Mouse (Mus musculus) A20 (cell line): ENCODE results near the gene Cd164.

Source experiments
- DNase-seq: peaks from one replicate; pipeline ENCODE4 v3.0.0-alpha.2; 2011; ENCODE audit warnings: low read depth, low spot score

Cd164 gene

DNA sequence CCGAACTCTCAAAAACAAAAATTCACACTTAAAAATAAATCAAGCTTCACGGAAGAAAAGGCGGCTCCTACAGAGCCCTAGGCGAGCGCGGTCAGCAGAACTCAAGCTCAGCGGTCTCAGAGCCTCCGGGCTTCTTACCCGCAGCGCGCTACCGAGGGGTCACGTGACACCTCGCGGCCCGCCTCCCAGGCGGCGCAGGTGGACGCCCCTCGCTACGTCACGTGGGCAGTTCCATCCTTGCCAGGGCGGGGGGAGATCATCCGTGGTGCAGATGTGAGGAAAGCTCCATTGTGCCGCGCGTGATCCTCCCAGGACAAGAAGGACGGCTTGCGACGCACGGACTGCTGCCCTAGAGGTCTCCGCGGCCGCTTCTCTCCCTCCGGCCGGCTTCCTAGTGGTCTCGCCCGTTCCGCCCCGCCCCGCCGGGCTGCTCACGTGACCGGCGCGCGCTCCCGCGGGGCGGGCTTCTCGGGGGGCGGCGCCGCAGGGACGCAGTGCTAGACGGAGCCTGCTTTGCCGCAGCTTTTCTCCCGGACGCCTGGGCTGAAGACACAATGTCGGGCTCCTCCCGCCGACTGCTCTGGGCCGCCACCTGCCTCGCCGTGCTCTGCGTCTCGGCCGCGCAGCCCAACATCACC lies at the start of gene Cd164:
Gene Cd164, plus strand, starts transcription at position 434 of the 638 bp plus-strand sequence.
- peak; percentile 97 for DNase-seq

DNA sequence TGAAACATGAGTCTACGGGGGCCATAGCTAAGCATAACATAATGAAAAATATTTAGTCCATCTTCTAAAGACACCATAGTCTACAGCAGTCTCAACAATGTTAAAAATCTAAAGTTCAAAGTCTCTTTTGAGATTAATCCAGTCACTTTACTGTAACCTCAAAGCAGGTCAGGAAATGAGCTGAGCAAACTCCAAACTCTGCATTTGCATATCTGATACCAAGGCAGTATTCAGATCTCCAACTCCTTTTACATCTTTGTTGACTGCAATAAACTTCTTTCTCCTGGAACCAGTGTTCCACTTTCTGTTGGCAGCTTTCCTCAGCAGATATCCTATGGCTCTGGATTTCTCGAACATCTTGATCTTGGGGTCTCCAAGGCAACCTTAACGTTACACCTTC lies 48.5 kb upstream of the Cd164 start:
- peak; percentile 20 for DNase-seq

DNA sequence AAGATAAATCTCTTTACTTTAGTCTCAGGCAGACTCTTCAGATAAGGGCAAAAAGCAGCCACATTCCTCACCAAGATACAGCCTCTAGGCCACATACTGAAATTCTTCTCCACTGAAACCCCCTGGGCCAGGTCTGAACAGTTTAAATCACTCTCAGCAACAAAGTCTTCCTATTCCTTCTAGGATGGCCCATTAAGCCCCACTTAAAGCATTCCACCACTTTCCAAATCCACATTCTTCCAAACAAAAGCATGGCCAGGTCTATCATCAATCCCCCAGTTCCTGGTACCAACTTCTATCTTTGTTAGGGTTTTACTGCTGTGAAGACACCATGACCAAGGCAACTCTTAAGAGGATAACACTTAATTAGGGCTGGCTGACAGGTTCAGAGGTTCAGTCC lies 46.7 kb upstream of the Cd164 start:
- no peak for DNase-seq

DNA sequence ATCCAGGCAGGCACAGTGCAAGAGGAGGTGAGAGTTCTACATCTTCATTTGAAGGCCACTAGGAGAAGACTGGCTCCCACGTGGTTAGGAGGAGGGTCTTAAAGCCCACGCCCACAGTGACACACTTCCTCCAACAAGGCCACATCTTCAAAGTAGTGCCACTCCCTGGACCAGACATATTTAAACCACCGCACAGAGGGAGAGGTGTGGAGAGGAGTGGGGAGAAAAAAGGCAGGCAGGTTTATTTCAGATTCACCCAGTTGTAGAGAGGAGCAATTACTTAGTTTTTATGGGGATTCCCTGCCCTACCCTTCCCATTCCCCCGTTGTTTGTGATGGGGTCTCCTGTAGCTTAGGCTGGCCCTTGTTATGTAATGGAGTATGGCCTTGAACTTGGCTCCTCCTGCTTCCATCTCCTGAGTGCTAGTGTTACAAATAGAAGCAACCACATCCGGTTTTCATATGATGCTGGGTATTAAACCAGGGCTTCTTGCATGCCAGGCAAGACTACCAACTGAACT lies 46.2 kb upstream of the Cd164 start:
- peak; percentile 27 for DNase-seq

DNA sequence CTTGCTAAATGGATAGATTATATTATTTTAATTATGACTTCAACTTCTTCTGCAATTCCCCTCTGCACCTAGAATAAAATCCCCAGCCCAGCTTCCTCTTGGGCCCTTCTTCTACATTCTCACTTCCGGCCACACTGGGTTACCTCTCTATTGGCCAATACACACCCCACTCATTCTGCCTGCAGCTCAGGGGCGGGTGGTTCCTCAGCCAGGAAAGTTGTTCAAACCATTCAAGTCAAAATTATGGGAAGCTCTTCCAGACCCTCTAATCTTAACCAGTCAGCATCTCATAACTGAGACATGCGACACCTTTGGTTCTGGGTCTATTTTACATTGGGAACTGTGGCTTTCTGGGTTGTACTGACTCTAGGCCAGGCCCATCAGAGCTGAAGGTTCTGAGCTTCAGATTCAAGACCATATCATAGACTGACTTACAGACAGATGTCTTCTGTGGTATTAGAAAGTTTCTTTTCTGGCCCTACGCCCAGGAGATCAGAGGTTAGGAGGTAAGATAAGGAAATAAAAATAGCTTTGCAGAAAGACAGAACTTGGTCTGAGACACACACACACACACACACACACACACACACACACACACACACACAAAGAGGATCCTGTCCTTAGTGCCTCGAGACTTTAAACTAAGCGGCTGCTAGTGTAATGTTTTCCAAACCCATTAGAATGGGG lies 45.3 kb upstream of the Cd164 start:
- peak; percentile 80 for DNase-seq

DNA sequence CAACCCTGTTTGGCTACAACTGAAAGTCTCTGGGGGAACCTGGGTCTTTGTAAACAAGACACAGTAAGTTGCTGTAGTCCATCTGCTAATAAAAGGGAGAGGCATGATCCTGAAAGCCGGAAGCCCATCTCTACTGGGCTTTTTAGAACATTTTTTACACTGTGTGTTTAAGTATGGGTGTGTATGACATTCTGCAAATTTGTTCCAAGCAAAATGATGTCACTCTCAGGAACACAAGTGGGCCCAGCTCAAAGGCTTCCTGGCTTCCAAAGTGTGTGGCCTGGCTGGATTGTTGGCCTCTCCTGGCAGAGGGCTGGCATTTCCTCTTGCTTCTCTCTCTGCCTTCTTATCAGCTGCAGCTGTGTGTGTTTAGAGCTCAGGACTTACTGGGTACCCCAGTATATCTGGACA lies 44.2 kb upstream of the Cd164 start:
- DNase-seq = peak; percentile 58

DNA sequence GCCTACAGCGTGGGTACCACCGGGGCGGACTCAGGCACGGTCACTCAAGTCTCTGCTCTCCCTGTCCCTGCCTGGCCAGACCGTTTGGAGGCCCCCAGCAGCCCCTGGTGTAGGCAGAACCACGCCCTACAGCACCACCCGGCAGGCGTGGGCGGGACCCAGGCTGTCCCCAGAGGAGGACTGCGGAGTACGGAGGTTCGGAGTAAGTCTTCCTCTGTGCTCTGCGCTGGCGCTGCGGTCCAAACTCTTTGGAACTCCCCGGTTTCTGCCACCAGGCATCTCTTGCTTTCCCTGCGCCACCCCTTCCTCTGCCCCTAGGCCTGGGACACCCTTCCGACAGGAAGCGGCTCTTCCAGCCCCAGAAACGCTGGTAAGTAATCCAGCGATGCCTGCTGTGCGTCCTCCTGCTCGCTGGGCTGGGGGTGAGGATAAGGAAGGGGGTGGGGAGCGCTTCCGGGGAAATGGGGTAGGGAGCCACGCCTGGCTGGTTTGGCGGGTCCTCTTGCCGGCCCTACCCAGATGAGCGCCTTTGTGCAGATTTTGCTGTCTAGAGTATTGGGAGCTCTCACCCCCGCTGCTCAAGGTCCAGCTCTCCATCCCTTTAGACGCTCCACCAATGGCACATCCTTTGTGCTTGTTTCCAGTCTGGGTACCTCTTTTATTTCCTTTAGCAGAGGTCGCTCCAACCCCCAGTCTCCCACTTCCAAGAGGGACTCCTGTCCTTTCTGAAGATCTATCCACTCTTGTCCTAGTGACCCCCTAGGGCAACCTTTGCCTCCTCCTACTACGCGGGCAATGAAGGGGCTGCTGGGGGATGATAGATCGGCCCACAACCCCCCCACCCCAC lies 42.8 kb upstream of the Cd164 start, which contains the start of gene Mical1:
Gene Mical1, plus strand, starts transcription at position 144 of the 847 bp plus-strand sequence.
- peak; percentile 87 for DNase-seq

DNA sequence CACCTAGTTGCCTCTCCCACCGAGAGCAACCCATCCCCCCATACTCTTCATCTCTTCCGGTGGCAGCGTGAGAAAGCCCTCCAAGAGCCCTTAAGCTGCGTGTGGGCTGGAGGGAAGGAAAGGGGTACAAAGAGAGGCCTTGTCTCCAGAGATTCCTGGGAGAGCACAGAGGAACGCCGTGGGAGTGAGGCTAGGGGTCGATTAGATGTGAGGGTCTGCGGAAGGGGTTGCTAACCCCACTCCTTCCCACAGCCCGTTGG lies 42.3 kb upstream of the Cd164 start:
- DNase-seq = peak; percentile 70

DNA sequence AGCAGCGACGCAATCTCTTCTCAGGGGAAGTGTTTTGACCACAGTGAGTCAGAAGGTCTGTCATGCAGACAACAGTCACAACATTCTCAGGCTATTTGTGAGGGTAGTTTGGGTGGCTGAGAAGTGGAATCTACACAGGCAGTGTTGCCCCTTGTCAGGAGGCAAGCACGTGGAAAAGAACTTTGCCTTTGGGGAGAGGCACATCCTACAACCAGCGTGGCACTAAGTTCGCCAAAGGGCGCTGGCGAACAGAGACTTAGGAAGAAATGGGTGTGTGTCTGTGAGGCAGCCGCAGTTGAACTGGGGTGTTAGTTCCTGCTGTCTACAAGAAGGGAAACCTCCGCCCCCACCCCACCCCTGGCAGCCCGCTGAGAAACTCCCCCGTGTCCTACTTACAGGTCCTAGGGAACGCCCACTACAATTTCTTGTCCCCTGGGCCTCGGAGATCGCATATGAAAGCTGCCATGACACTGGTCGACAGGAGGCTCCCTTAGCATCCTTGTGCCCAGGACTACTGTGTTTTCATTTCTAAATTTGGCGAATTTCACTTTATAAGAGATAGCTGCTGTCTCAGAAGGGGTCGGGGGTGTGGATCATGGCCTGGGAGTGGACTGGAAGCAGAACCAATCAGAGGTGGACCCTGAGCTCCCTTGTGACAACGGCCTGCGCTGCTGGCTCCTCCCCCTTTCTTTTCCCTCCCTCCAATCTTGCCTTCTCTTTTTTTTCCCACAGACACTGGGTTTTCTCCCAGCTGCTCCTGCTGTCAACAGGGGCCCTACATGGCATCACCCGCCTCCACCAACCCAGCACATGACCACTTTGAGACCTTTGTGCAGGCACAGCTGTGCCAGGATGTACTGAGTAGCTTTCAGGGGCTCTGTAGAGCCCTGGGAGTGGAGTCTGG lies 41.7 kb upstream of the Cd164 start:
- DNase-seq = peak; percentile 71

DNA sequence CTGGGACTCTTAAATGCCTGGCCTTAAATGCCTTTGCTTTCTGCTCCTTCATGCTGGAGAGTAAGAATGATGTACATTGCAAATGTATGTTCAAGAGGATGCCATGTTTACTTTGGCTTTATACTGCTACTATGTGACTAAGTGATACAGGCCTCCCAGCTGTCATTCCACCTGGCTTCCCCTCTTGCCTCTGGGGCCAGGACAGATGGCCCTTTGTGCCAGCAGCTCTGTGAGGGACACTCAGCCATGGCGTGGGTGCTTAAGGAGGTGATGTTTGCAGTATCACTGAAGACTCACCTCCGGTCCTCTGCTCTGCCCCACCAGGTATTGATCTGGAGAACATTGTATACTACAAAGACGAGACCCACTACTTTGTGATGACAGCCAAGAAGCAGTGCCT lies 39.3 kb upstream of the Cd164 start:
- DNase-seq = no peak

DNA sequence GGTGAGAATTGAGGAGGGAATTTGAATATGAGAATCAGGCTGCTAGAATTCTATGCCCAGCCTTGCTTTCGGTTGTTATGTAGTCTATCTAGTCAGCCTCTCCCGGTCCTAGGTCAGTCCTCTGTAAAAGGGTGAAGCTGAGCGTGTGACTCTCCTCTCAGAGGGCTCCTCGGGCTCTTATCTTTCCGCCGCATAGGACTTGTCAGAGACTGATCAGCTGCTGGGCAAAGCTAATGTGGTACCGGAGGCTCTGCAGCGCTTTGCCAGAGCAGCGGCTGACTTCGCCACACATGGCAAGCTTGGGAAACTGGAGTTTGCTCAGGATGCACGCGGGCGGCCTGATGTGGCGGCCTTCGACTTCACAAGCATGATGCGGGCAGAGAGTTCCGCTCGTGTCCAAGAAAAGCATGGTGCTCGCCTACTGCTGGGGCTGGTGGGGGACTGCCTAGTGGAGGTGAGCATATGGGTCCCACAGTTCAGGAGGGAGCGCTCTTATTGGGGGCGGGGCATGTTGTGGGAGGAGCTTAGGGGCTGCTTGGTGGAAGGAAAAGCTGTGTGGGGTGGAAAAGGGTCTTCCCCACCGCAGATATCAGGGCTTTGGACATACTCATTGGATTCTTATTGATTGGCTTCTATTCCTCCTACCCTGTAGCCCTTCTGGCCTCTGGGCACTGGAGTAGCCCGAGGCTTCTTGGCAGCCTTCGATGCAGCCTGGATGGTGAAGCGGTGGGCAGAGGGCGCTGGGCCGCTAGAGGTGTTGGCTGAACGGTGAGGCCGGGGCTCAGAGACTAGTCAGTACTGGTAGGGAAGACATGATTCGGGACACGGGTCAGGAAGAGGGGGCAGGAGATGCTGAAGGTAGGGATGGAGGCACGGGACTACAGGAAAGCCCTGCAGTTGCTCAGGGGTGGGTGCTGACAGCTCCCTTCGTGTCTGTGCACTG lies 38.0 kb upstream of the Cd164 start:
- DNase-seq = no peak

DNA sequence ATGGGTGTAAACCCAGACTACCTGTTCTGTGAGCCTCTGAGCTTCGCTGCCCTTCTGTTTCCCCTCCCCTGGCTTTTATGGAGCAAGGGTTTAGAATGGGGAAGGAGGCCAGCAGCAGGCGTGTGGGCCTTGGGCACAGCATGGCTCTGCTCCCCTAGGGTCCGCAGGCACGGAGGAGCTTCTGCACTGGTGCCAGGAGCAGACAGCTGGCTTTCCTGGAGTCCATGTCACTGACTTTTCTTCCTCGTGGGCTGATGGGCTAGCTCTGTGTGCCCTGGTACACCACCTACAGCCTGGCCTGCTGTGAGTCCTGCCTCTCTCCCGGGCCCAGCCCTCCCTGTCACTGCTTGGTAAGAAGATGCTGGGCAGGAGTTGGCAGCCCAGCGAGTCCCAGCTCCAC lies 36.8 kb upstream of the Cd164 start:
- no peak for DNase-seq

DNA sequence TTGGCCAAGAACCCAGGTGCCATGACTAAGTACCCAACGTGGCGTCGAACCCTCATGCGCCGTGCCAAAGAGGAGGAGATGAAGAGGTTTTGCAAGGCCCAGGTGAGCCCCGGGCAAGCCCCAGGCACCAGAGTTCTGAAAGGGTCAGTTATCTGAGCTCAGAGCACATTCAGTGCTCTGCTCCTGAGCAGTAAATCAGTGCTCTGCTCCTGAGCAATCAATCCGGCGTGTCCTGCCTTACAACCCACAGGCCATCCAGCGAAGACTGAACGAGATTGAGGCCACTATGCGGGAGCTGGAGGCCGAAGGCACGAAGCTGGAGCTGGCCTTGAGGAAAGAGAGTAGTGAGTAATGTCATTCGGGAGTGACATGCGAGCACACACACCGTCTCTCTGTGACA lies 33.4 kb upstream of the Cd164 start:
- no peak for DNase-seq

DNA sequence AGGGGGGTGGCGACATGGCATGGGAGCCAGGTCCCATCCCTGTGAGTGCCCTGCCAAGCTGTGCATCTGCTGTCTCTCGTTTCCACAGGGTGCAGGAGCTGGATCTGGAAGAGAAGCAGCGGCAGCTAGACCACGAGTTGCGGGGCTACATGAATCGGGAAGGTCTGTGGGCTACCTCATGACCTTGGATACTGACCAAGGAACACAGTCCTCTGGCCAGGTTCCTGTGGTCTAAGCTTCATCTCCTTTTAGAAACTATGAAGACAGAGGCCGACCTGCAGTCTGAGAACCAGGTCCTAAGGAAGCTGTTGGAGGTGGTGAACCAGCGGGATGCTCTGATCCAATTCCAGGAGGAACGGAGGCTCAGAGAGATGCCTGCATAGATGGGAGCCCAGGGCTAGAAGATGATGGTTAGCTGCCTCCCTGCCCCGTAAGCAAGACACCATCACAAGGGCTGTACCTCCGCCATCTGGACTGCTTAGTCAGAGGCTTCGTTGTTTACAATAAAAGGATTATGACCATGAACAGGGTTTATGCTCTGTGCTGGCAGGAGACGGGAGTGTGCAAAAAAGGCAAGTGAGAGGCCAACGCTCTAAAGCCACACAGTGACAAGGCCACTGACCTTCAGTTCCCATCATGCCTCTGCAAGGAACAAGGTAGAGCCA lies 32.6 kb upstream of the Cd164 start:
- DNase-seq = no peak

DNA sequence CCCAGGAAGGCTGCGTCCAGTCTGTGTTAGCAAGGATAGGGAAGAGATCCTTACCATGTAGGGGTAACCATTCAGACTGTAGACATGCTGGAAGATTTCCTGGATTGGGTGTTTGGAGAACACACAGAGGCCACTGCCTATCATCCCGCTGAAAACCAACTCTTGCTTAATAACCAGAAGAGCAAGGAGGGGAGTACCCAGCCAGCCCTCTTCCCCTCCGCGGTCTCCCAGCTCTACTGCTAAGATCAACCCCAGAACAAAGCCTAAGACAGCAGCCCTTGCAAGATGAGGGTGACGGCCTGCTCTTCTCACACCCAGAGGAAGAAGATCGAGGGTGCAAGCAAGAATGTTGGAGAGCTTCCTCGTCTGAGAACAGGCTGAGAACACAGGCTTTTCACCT lies 30.3 kb upstream of the Cd164 start:
- peak; percentile 12 for DNase-seq

DNA sequence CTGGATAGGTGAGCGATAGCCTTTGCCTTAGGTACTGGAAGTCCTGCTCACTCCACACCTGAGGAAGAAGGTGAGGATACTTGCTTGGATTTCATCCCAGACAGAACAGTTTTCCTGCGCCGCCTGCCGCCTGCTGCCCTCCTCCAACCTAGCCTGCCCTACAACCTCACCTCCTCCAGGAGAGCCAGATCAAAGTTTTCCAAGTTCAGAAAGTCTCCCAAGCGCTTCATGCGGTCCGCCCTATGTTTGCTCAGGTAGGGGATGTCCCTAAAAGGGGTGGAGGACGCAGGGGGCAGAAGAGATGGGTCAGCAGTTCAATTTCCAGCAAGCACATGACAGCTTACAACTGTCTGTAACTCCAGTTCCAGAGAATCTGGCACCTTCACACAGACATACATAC lies 29.9 kb upstream of the Cd164 start:
- no peak for DNase-seq

DNA sequence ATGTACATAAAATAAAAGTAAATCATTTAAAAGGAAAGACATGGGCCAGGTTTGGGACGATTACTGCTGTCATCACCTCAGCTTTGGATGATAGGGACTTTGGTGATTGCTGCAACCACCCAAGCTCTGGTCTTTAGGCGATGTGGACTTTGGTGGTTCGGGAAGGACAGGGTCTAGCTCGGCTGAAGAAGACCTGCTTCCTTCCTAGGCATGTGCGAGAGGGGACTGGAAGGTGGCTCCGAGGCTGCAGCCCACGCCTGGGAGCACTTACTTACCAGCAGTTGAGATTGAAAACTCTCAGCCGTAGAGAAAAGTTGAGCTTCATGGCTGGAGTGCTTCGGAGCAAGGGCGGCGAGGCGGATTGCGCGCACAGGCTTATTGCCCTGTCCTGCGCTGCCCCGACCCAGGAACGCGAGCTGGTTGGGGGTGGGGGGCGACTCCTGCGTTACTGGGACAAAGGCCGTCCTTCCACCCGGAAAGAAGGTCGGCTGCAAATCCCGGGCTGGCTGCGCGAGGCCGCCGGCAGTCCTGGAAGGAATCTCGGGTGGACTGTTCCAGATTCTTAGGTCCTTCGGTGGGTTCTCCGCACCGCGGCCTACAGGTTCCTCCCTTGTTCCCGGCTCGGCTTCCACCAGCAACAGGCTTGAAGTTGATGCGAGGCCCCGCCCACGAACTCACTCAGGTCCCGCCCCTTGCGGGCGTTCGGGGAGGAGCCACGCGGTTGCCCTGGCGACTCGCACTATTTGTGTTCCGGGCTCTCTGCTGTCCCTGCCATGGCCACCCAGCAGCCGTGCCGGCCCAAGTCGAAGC lies 29.3 kb upstream of the Cd164 start, which contains the start of the genes Smpd2 and Ppil6:
Gene Smpd2, minus strand, starts transcription at position 662 of the 810 bp plus-strand sequence.
Gene Ppil6, plus strand, starts transcription at position 732 of the 810 bp plus-strand sequence.
- peak; percentile 93 for DNase-seq

DNA sequence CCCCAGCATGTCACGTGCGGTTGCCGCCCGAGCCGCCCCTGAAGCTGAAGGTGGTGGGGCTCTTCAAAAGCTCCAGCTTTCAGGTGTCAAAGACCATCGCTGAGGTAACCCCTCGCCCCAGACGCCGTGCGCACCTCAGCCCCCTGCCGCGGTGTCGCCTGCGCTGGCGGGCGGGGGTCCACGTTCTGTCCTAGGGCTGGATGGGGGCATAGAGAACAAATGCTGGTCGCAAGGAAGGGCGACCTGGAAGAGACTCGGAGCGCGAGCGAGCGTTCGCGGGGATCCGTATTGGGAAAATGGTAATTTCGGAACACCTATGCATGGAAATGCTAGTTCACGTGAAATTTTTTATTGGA lies 28.7 kb upstream of the Cd164 start:
- no peak for DNase-seq

DNA sequence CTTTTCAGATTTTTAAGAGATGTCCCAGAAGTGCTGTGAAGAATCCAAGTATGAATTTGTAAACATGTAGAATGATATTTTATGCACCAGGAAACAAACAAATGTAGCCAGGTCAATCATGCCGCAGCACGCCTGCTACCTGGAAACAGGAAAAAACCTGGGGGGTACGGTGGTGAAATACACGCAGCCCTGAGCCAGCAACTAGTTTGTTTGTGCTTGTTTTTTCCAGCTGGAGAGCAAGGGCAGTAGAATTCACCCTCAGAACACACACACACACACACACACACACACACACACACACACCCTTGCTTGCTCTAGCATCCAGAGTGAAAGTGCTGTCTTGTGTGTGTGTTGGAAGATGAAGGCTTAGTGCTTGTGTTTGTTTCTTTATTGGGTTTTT lies 28.1 kb upstream of the Cd164 start:
- DNase-seq = peak; percentile 52
